Mouse (Mus musculus) stomach, adult 2 months (tissue): Measurements from ENCODE around the gene Hspa1a. TPM values are rescaled to one million over a fixed set of nuclear protein-coding genes. Genes with fewer than 3 reads are reported as not detected.

Source experiments
- polyA plus RNA-seq: library from polyadenylated mRNA; depleted of rRNA; stranded (reverse); fragments of >200 nt; gene quantifications from 2 replicates; pipeline ENCODE4 v1.2.3, GENCODE M21; 2012; rRNA removed

Gene Hspa1a
- polyA plus RNA-seq, result 16.4 and 25.7 TPM in 2 replicates

DNA sequence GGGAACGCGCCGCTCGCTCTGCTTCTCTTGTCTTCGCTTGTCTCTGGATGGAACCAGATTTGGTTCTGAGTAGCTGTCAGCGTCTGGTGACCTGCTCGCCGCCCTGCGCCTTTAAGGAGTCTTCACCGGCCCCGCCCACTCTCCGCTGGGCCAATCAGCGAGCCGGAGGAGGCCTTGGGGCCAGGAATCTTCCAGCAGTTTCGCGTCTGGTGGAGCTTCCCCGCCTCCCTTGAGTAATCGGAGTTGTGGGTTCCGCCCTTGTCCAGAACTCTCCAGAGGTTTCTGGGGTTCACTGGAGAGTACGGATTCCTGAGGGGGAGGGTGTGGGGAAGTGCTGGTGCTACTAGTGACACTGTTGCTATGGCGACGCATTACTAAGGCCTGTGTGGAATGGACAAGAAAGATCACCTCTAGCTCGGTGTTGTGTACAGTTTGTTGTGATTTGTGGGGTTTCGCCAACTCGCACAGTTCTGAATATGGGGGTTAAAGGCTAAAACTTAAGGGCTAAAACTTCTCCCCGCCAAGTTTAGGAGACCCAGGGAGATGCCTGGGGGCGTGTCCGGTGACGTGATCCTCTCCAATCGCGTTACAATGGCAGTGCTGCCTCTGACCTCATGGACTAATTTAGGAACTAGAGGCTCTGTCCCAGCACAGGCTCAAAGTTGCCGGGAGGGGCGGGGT, at the start of gene Hspa1a, which contains the start of gene Hspa1l:
Gene Hspa1a (minus strand): TSS at position 88 of the 681 bp plus-strand sequence.
Gene Hspa1l (plus strand): TSS at position 635 of the 681 bp plus-strand sequence.

DNA sequence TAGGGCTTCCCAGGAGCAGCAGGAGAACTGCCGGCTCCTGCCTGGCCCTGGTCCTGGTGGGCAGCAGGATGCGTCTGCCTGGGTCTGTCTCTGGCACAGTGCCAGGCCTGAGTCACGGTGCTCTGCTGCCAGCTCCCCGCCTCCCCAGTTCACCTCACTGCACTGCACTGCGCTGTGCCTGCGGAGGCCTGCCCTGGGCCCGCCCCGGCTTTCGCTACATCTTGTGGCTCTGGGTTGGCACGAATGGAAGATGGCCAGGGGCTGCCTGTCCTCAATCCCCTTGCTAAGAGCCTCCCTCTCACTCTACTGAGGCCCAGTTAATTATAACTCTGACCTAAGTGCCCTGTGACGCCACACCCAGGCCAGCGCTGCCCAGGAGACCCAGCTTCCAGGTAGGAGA, 44.4 kb upstream of the Hspa1a start, which contains the start of gene Vwa7:
Gene Vwa7 (plus strand): TSS at position 204 of the 400 bp plus-strand sequence.

DNA sequence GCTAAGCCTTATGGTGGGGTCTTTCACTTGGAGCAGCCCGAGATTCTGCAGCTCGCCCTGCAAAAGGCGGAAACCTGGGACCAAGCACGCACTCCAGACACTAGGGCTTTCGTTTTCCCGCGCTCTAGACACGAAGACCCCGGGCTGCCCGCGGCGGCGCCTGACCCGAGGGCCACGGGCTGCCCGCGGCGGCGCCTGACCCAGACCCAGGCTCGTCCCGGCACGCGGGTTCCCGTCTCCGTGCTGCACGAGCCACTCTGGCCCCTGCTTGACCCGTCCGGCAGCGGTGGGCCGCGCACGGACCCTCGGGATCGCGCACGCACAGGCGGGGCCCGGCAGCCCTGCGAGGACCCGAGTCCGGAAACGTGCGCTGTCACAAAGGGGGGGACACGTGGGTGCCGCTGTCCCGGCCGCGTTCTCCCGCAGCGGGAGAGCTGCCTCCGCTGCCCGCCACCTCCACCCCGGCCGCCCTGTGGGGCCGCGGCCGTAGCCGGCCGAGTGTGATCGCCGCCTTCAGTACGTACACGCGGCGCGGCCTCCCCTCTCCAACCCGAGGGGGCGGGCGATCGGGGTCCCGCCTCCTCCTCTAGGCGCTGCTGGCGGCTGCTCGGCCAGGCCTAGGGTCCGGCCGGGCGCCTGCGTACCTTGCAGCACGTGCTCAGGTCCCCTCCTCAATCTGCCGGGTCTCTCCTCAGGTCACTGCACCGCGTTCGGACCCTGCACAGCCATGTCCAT, 28.9 kb upstream of the Hspa1a start, which contains the start of gene Vars:
Gene Vars (plus strand): TSS at position 271 of the 735 bp plus-strand sequence.

DNA sequence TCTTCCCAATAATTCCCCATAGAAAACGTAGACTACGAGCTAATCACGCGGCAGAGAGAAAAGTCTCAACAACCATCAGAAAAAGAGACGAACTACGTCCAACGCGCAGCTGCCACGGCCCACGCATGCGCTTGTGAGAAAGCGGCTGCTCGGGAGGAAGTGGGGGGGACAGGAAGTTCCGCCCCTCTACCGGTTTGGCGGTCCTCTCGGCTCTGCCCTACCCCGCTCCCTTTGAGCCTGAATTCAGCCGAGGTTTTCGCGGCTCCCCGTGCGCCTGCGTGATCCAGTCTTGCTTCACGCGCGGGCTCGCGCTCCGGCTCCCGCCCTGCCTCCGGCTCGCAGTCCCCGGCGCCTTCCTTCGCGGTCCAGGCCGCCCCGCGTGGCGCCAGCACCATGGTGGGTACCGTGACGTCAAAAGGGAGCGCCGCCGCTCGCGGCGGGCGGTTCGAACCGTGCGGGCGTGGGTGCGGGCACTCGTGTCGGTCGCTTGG, 9.8 kb upstream of the Hspa1a start, which contains the start of gene Lsm2:
Gene Lsm2 (plus strand): TSS at position 173 of the 491 bp plus-strand sequence.

DNA sequence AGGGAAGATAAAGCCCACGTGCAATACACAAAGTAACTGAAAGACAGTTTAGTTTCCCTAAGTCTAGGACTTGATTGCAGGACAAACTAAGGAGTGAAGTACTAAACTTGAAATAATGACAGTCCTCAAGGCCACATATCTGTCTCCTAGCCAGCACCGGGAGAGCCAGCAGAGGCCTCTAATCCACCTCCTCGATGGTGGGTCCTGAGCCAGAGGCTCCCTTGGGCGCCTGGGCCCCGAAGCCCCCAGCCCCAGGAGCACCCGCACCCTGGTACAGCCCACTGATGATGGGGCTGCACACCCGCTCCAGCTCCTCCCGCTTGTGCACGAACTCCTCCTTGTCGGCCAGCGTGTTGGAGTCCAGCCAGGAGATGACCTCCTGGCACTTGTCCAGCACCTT, 2.1 kb downstream of the Hspa1a start, which contains the start of gene Gm20481:
Gene Gm20481 (plus strand): TSS at position 91 of the 400 bp plus-strand sequence.

DNA sequence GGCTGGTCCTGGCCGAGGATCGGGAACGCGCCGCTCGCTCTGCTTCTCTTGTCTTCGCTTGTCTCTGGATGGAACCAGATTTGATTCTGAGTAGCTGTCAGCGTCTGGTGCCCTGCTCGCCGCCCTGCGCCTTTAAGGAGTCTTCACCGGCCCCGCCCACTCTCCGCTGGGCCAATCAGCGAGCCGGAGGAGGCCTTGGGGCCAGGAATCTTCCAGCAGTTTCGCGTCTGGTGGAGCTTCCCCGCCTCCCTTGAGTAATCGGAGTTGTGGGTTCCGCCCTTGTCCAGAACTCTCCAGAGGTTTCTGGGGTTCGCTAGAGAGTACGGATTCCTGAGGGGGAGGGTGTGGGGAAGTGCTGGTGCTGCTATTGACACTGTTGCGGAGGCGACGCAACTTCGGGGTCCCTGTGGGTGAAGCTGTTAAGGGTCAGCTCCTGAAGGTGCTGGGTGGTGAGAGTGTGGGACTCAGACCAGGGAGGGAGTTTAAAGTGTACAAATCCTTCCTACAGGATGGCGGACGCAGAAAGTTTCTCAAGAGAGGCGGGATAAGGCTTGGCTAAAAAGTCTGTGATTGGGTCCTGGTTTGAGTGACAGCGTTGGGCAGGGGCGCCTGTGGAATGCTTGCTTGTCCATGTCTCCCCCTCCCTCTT, 12.7 kb downstream of the Hspa1a start, which contains the start of gene Hspa1b:
Gene Hspa1b (minus strand): TSS at position 109 of the 649 bp plus-strand sequence.

DNA sequence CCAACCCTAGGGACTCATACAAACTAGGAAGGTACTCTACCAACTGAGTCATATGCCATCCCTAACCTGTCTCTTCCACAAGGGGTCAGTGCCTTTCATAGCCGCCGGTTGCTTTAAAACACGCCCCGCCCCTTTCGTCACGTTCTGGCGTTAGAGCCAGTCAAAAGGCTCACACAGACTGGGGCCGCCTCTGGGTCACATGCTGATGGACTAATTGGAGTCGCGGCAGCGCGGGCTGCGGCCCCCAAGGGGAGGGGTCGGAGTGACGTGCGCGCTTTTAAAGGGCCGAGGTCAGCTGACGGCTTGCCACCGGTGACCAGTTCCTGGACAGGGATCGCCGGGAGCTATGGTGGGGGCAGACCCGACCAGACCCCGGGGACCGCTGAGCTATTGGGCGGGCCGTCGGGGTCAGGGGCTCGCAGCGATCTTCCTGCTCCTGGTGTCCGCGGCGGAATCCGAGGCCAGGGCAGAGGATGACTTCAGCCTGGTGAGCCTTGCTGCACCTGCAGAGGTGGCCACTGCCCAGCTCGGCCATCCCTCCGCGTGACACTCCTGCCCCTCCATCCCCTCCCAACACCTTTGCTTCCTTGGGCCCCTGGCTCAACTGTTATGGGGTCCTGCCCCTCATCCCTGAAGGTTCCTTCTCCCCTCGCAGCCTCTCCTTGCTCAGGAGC, 40.8 kb downstream of the Hspa1a start, which contains the start of gene Neu1:
Gene Neu1 (plus strand): TSS at position 193 of the 674 bp plus-strand sequence.

Other genes with a start within 250 kb of the Hspa1a start
- 9.3 and 13.4 TPM in 2 replicates for gene C4b, start 228.3 kb downstream of the Hspa1a start, polyA plus RNA-seq
- 1.1 and 3.1 TPM in 2 replicates for gene Cyp21a1, start 167.6 kb downstream of the Hspa1a start, polyA plus RNA-seq
- gene Stk19, start 135.2 kb downstream of the Hspa1a start, polyA plus RNA-seq, result 31.6 and 34.6 TPM in 2 replicates
- 34.4 and 36.4 TPM in 2 replicates for gene Dxo, start 135.1 kb downstream of the Hspa1a start, polyA plus RNA-seq
- 44.5 and 47.7 TPM in 2 replicates for gene Skiv2l, start 121.9 kb downstream of the Hspa1a start, polyA plus RNA-seq
- 11.5 and 13.1 TPM in 2 replicates for gene Nelfe, start 121.8 kb downstream of the Hspa1a start, polyA plus RNA-seq
- gene Cfb, start 109.6 kb downstream of the Hspa1a start, polyA plus RNA-seq, result 1.7 and 2.0 TPM in 2 replicates
- gene Zbtb12, start 92.7 kb downstream of the Hspa1a start, polyA plus RNA-seq, result 3.6 and 3.9 TPM in 2 replicates
- not detected in 2 replicates for gene Gm20547, start 90.1 kb downstream of the Hspa1a start, polyA plus RNA-seq
- 1.9 and 2.3 TPM in 2 replicates for gene C2, start 73.9 kb downstream of the Hspa1a start, polyA plus RNA-seq
- 126 and 127 TPM in 2 replicates for gene Ehmt2, start 73.7 kb downstream of the Hspa1a start, polyA plus RNA-seq
- gene Slc44a4, start 57.7 kb downstream of the Hspa1a start, polyA plus RNA-seq, result 48.6 and 48.7 TPM in 2 replicates
- 30.4 and 43.8 TPM in 2 replicates for gene Neu1, start 40.9 kb downstream of the Hspa1a start, polyA plus RNA-seq
- 31.1 and 45.6 TPM in 2 replicates for gene Hspa1b, start 12.9 kb downstream of the Hspa1a start, polyA plus RNA-seq
- gene Gm20481, start 2.2 kb downstream of the Hspa1a start, polyA plus RNA-seq, result not detected in 2 replicates
- gene Hspa1l, start 547 bp upstream of the Hspa1a start, polyA plus RNA-seq, result 0.34 and 0.59 TPM in 2 replicates
- 43.9 and 62.3 TPM in 2 replicates for gene Lsm2, start 9.7 kb upstream of the Hspa1a start, polyA plus RNA-seq
- gene Vars, start 28.8 kb upstream of the Hspa1a start, polyA plus RNA-seq, result 95.5 and 126 TPM in 2 replicates
- gene Vwa7, start 44.4 kb upstream of the Hspa1a start, polyA plus RNA-seq, result 1.9 and 2.2 TPM in 2 replicates
- gene Sapcd1, start 55.9 kb upstream of the Hspa1a start, polyA plus RNA-seq, result 0.58 and 1.9 TPM in 2 replicates
- 2.6 and 5.6 TPM in 2 replicates for gene Msh5, start 74.6 kb upstream of the Hspa1a start, polyA plus RNA-seq
- 131 and 147 TPM in 2 replicates for gene Clic1, start 77.8 kb upstream of the Hspa1a start, polyA plus RNA-seq
- 16.3 and 20.7 TPM in 2 replicates for gene Ddah2, start 86.9 kb upstream of the Hspa1a start, polyA plus RNA-seq
- gene Ly6g6c, start 93.2 kb upstream of the Hspa1a start, polyA plus RNA-seq, result 243 and 312 TPM in 2 replicates
- 0.42 and 0.65 TPM in 2 replicates for gene Mpig6b, start 94.0 kb upstream of the Hspa1a start, polyA plus RNA-seq
- 99.6 and 112 TPM in 2 replicates for gene Ly6g6e, start 104.7 kb upstream of the Hspa1a start, polyA plus RNA-seq
- 5.1 and 6.4 TPM in 2 replicates for gene Ly6g6d, start 105.9 kb upstream of the Hspa1a start, polyA plus RNA-seq
- 1.2 and 2.0 TPM in 2 replicates for gene Ly6g6f, start 113.5 kb upstream of the Hspa1a start, polyA plus RNA-seq
- gene Abhd16a, start 117.1 kb upstream of the Hspa1a start, polyA plus RNA-seq, result 88.7 and 152 TPM in 2 replicates
- 1.4 TPM in 1 of 2 replicates, not detected in the other for gene Ly6g5c, start 136.1 kb upstream of the Hspa1a start, polyA plus RNA-seq
- gene Ly6g5b, start 143.3 kb upstream of the Hspa1a start, polyA plus RNA-seq, result 1.2 and 2.2 TPM in 2 replicates
- gene Gpank1, start 149.3 kb upstream of the Hspa1a start, polyA plus RNA-seq, result 9.3 and 11.8 TPM in 2 replicates
- 258 and 301 TPM in 2 replicates for gene Csnk2b, start 149.9 kb upstream of the Hspa1a start, polyA plus RNA-seq
- gene D17H6S53E, start 154.2 kb upstream of the Hspa1a start, polyA plus RNA-seq, result 13.7 and 19.0 TPM in 2 replicates
- 0.08 and 0.20 TPM in 2 replicates for gene Apom, start 159.9 kb upstream of the Hspa1a start, polyA plus RNA-seq
- 92.9 and 94.1 TPM in 2 replicates for gene Bag6, start 163.0 kb upstream of the Hspa1a start, polyA plus RNA-seq
- 262 and 284 TPM in 2 replicates for gene Prrc2a, start 192.7 kb upstream of the Hspa1a start, polyA plus RNA-seq
- 0.11 and 0.48 TPM in 2 replicates for gene Aif1, start 203.9 kb upstream of the Hspa1a start, polyA plus RNA-seq
- gene Lst1, start 216.3 kb upstream of the Hspa1a start, polyA plus RNA-seq, result 3.7 and 6.5 TPM in 2 replicates
- 1.5 and 5.7 TPM in 2 replicates for gene Ltb, start 222.3 kb upstream of the Hspa1a start, polyA plus RNA-seq
- 0.24 and 0.42 TPM in 2 replicates for gene Tnf, start 229.9 kb upstream of the Hspa1a start, polyA plus RNA-seq
- 0.10 and 0.36 TPM in 2 replicates for gene Lta, start 233.2 kb upstream of the Hspa1a start, polyA plus RNA-seq
- 0.42 TPM in 1 of 2 replicates, not detected in the other for gene Gm16181, start 248.7 kb upstream of the Hspa1a start, polyA plus RNA-seq